Mouse (Mus musculus): Measurements from ENCODE around the gene Kntc1.

DNA sequence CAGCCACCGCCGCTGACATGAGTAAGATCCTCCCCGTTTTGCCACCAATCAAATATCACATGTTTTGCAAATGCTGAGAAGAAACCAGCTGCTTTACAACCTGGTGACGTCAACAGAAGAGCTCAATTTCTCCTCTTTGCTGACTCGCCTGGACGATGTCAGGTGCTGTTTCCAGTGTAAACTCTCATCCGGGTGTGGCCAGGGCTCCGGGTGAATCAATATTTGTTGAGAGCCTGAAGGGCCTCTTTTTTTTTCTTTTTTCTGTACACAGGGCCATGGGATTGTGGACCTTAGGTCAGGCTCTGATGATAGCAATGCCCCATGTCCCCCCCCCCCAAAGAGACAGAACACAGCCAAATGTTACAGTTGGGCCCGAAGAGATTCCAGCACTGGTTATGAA is 105.0 kb downstream of the Kntc1 start:
- TF ChIP-seq TAL1 (IDR thresholded peaks at IDR 0.05; ENCODE audit: low read length): no peak
- no peak for TF ChIP-seq GATA1 (IDR thresholded peaks at IDR 0.05; ENCODE audit: low read length)

Measured in erythroblast, embryonic 14.5 days (primary cell).